13 mouse cellular contexts compared by ENCODE assay signal in the genomic region with DNA sequence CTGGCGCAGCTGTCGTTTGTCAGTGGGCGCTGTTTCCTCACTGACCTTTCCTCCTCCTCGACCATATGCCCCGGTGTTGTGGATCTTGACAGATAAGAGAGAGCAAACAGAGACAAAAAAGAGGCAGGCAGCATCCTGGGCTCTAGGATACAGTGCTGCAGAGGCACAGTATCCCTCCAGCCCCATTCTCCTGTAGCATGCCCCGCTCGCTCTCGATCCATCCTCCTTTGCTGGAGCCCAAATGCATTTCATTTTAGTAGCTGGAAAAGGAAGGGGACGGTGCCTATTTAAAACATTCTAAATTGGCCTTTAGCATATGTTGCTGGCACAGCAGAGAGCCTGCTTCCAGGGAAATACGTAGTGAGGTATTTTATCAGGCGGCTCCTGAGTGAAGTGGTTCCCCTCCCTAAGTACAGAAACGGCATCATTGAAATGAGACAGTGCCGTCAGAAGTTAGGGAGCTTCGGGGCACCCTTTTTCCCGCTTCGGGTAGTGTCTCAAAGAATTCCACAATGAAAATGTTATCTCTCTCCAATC.
DNase-seq lines count a peak whose midpoint lies in the region; ATAC-seq and TF ChIP-seq lines count a peak whose summit lies in the region.
"Had no signal": no experiment of that assay in that cellular context is flagged by ENCODE, and none has a peak within 500 bp of the region (broad histone marks: within the 10 kb centered on the region; RNA-seq: fewer than 3 reads in every experiment).

No protein-coding gene starts in this region.

- no peak; the same call in 1 of the 2 replicates for ATAC-seq in intestine, embryonic 15.5 days
- ATAC-seq in intestine, embryonic 16.5 days = no peak
- ATAC-seq in midbrain, postnatal 0 days (ENCODE audit: low FRiP score) = no peak
- ATAC-seq in midbrain, embryonic 13.5 days = no peak
- ATAC-seq: inflammation-experienced regulatory T-cells, adult 6 months had no signal

- 0 out of 2 replicates have a peak overlapping the region, but pooled peaks have one; percentile 9 for H3K4me2 ChIP-seq in intestine, embryonic 15.5 days (replicated peaks)
- H3K4me2 ChIP-seq in intestine, embryonic 16.5 days (ENCODE audit: low read depth, low read length) = no peak overlapping the region
- H3K4me2 ChIP-seq in midbrain, postnatal 0 days (ENCODE audit: low read depth, low read length, poor library complexity, severe bottlenecking) = peak overlapping the region; percentile 21
- no peak overlapping the region for H3K4me2 ChIP-seq in midbrain, embryonic 13.5 days (replicated peaks)

- no peak for TF ChIP-seq CTCF in midbrain, postnatal 0 days (IDR thresholded peaks at IDR 0.05)

- WGBS in intestine, embryonic 15.5 days = 35% methylated on average over 16 of the region's 16 CpGs
- WGBS in intestine, embryonic 16.5 days = 44% methylated on average over 16 of the region's 16 CpGs
- WGBS in midbrain, postnatal 0 days = 62% methylated on average over 16 of the region's 16 CpGs
- 69% methylated on average over 16 of the region's 16 CpGs for WGBS in midbrain, embryonic 13.5 days

- no peaks in the 10 kb centered on the region for H3K9me3 ChIP-seq in intestine, embryonic 15.5 days
- no peaks in the 10 kb centered on the region for H3K9me3 ChIP-seq in intestine, embryonic 16.5 days (ENCODE audit: control insufficient read depth, low read length)
- no peaks in the 10 kb centered on the region for H3K9me3 ChIP-seq in midbrain, postnatal 0 days (ENCODE audit: low read length)
- no peaks in the 10 kb centered on the region for H3K9me3 ChIP-seq in midbrain, embryonic 13.5 days

- H3K27ac ChIP-seq in intestine, embryonic 15.5 days = no peak overlapping the region
- H3K27ac ChIP-seq in intestine, embryonic 16.5 days (ENCODE audit: low read length) = no peak overlapping the region
- H3K27ac ChIP-seq in midbrain, postnatal 0 days (ENCODE audit: low read depth, low read length) = no peak overlapping the region
- H3K27ac ChIP-seq in midbrain, embryonic 13.5 days = no peak overlapping the region

- no peaks in the 10 kb centered on the region for H3K27me3 ChIP-seq in intestine, embryonic 15.5 days (replicated peaks)
- H3K27me3 ChIP-seq in intestine, embryonic 16.5 days (replicated peaks; ENCODE audit: control insufficient read depth, insufficient read depth, low read length) = no peaks in the 10 kb centered on the region
- H3K27me3 ChIP-seq in midbrain, postnatal 0 days (ENCODE audit: insufficient read depth, low read length) = no peaks in the 10 kb centered on the region
- H3K27me3 ChIP-seq in midbrain, embryonic 13.5 days = no peaks in the 10 kb centered on the region

- DNase-seq in frontal cortex, postnatal 36 days (ENCODE audit: low spot score in 2 of 2) = peak; percentile 29 to 62
- DNase-seq in frontal cortex, postnatal 10 days (ENCODE audit: low spot score in 2 of 2) = no peak
- no peak for DNase-seq in midbrain, postnatal 0 days (ENCODE audit: low spot score)
- DNase-seq in cerebellum, postnatal 14 days = no peak
- DNase-seq in adrenal gland, adult 18-20 months (ENCODE audit: low spot score in 2 of 2) = no peak
- DNase-seq: adrenal gland, postnatal 36 days; kidney, postnatal 14 days; thymus, adult 2 months had no signal

- peaks cover 13% of the 10 kb centered on the region for H3K4me1 ChIP-seq in intestine, embryonic 15.5 days (replicated peaks)
- peaks cover 7% of the 10 kb centered on the region; the same call in 1 of the 2 replicates for H3K4me1 ChIP-seq in intestine, embryonic 16.5 days (ENCODE audit: control insufficient read depth, insufficient read depth, low read length)
- H3K4me1 ChIP-seq in midbrain, postnatal 0 days (ENCODE audit: insufficient read depth, low read length) = no peaks in the 10 kb centered on the region
- peaks cover 51% of the 10 kb centered on the region for H3K4me1 ChIP-seq in midbrain, embryonic 13.5 days (replicated peaks)

- no peaks in the 10 kb centered on the region for H3K36me3 ChIP-seq in intestine, embryonic 15.5 days
- H3K36me3 ChIP-seq in intestine, embryonic 16.5 days (ENCODE audit: control insufficient read depth, insufficient read depth, low read length) = no peaks in the 10 kb centered on the region
- H3K36me3 ChIP-seq in midbrain, postnatal 0 days (ENCODE audit: insufficient read depth, low read length) = no peaks in the 10 kb centered on the region
- 0 out of 2 replicates have a peak, but pooled peaks cover under 1% of the 10 kb centered on the region for H3K36me3 ChIP-seq in midbrain, embryonic 13.5 days
- H3K36me3 ChIP-seq: G1E had no signal

- no peak overlapping the region for H3K4me3 ChIP-seq in intestine, embryonic 15.5 days (replicated peaks)
- H3K4me3 ChIP-seq in intestine, embryonic 16.5 days (ENCODE audit: low read length) = no peak overlapping the region
- no peak overlapping the region for H3K4me3 ChIP-seq in midbrain, postnatal 0 days (ENCODE audit: low read depth, low read length)
- H3K4me3 ChIP-seq in midbrain, embryonic 13.5 days (replicated peaks) = no peak overlapping the region

- H3K9ac ChIP-seq in intestine, embryonic 15.5 days = no peak overlapping the region
- no peak overlapping the region for H3K9ac ChIP-seq in intestine, embryonic 16.5 days (ENCODE audit: low read depth, low read length)
- no peak overlapping the region for H3K9ac ChIP-seq in midbrain, postnatal 0 days (replicated peaks; ENCODE audit: low read length, poor library complexity, severe bottlenecking)
- no peak overlapping the region for H3K9ac ChIP-seq in midbrain, embryonic 13.5 days (replicated peaks)

Comparison
In these comparisons a context has a peak if more than half of its experiments do, and no peak if none do; other contexts are left out.
1. DNase-seq: peak in frontal cortex, postnatal 36 days (2 of 2); none in frontal cortex, postnatal 10 days (0 of 2), midbrain, postnatal 0 days (single experiment), cerebellum, postnatal 14 days (0 of 2) and adrenal gland, adult 18-20 months (0 of 2).
2. H3K4me2 ChIP-seq: peak in intestine, embryonic 15.5 days (single experiment) and midbrain, postnatal 0 days (single experiment); none in intestine, embryonic 16.5 days (single experiment) and midbrain, embryonic 13.5 days (single experiment).